Mouse (Mus musculus) neural tube, embryonic 13.5 days (tissue): Measurements from ENCODE around the gene Vamp9. TPM values are rescaled to one million over a fixed set of nuclear protein-coding genes. Genes with fewer than 3 reads are reported as not detected.

ENCODE experiments used
- ATAC-seq: fragments of 200-750 bp; cut with Nextera tagmentation; 2 replicates; pipeline ENCODE4 v1.8.0; 2017; ENCODE audit warnings: low read depth, mild to moderate bottlenecking, moderate TSS enrichment, moderate library complexity
- H3K27ac ChIP-seq: fragments of 300-500 bp; sonication (generic); replicated peaks from 2 replicates; pipeline ENCODE4 v1.5.1; 2015; ENCODE audit warnings: moderate library complexity, mild to moderate bottlenecking, inconsistent platforms
- H3K27me3 ChIP-seq: fragments of 300-500 bp; sonication (generic); 2 replicates; pipeline ENCODE4 v1.6.1; 2015; ENCODE audit warnings: mild to moderate bottlenecking, inconsistent platforms
- H3K36me3 ChIP-seq: fragments of 300-500 bp; sonication (generic); 2 replicates; pipeline ENCODE4 v1.6.1; 2015; ENCODE audit warnings: mild to moderate bottlenecking, inconsistent platforms
- H3K4me1 ChIP-seq: fragments of 300-500 bp; sonication (generic); replicated peaks from 2 replicates; pipeline ENCODE4 v1.6.1; 2015; ENCODE audit warnings: inconsistent platforms
- H3K4me2 ChIP-seq: fragments of 300-500 bp; sonication (generic); 2 replicates; pipeline ENCODE4 v1.6.1; 2015; ENCODE audit warnings: inconsistent platforms, mild to moderate bottlenecking, moderate library complexity
- H3K4me3 ChIP-seq: fragments of 300-500 bp; sonication (generic); 2 replicates; pipeline ENCODE4 v1.5.1; 2015; ENCODE audit warnings: mild to moderate bottlenecking, inconsistent platforms
- H3K9ac ChIP-seq: fragments of 300-500 bp; sonication (generic); 2 replicates; pipeline ENCODE4 v1.6.1; 2015; ENCODE audit warnings: moderate library complexity, mild to moderate bottlenecking, inconsistent platforms
- H3K9me3 ChIP-seq: fragments of 300-500 bp; sonication (generic); 2 replicates; pipeline ENCODE4 v1.6.1; 2016; ENCODE audit warnings: inconsistent platforms
- WGBS: fragments of 180-500 bp; shearing (Covaris S2); methylation state at CpG from one replicate; pipeline ENCODE4 v1.1.7; 2015; 5-methylcytosine and 5-hydroxymethylcytosine counted together
- polyA plus RNA-seq: library from polyadenylated mRNA; unstranded; fragments of >200 nt; fragmentation: Nextera tagmentation; extraction: Ambion mirVana; gene quantifications from 2 replicates; pipeline ENCODE4 v1.2.1, GENCODE M21; 2015

Gene Vamp9
- polyA plus RNA-seq, 1 experiment from 2014 or later, result 0.40 TPM

GRCm38 (mm10) chr5:99994166-99994565, 88.1 kb downstream of the Vamp9 start:
- H3K36me3 ChIP-seq, result no peaks in the 10 kb centered on the region
- H3K4me2 ChIP-seq, result no peak overlapping the region
- H3K4me1 ChIP-seq, result no peaks in the 10 kb centered on the region
- ATAC-seq, result no peak
- no peak overlapping the region for H3K9ac ChIP-seq
- no peaks in the 10 kb centered on the region for H3K27me3 ChIP-seq
- 0 out of 2 replicates have a peak, but pooled peaks cover 5% of the 10 kb centered on the region for H3K9me3 ChIP-seq
- 82% methylated on average over 3 of the region's 3 CpGs for WGBS
- no peak overlapping the region for H3K27ac ChIP-seq
- no peak overlapping the region for H3K4me3 ChIP-seq

DNA sequence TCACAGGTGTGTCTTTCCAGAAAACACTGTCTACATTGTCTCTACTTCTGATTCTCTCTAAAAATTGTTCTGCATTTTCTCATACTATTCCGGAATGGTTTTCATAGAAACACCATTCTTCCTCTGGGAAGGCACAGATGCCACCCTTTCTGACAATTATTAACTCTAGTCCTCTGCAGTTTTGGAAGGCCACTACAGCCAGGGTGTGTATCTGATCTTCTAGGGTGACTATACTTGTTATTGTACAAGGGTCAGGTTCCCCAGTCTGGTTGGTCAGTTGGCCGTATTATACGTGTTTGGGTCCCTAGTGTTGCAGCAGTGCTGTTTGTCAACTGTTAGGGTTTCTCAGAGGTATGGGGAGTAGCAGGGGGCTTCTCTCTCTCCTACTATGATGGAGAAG, 88.6 kb downstream of the Vamp9 start:
- WGBS, result 94% methylated on average over 3 of the region's 3 CpGs
- H3K36me3 ChIP-seq, result no peaks in the 10 kb centered on the region

GRCm38 (mm10) chr5:100000048-100000447, 94.0 kb downstream of the Vamp9 start:
- no peak for ATAC-seq
- no peak overlapping the region for H3K4me2 ChIP-seq
- H3K27me3 ChIP-seq, result no peaks in the 10 kb centered on the region
- H3K4me3 ChIP-seq, result no peak overlapping the region
- H3K36me3 ChIP-seq, result no peaks in the 10 kb centered on the region
- no peaks in the 10 kb centered on the region for H3K4me1 ChIP-seq
- no peak overlapping the region for H3K9ac ChIP-seq
- WGBS, result 79% methylated on average over 7 of the region's 7 CpGs
- no peak overlapping the region for H3K27ac ChIP-seq
- H3K9me3 ChIP-seq, result 0 out of 2 replicates have a peak, but pooled peaks cover 5% of the 10 kb centered on the region

More for the DNA sequence above, 88.6 kb downstream of the Vamp9 start:
- no peak for ATAC-seq
- no peak overlapping the region for H3K4me3 ChIP-seq
- no peaks in the 10 kb centered on the region for H3K4me1 ChIP-seq
- 0 out of 2 replicates have a peak, but pooled peaks cover 5% of the 10 kb centered on the region for H3K9me3 ChIP-seq
- H3K9ac ChIP-seq, result no peak overlapping the region
- no peaks in the 10 kb centered on the region for H3K27me3 ChIP-seq
- H3K27ac ChIP-seq, result no peak overlapping the region
- H3K4me2 ChIP-seq, result no peak overlapping the region

- no peaks in the 10 kb centered on the region for H3K27me3 ChIP-seq
- H3K4me3 ChIP-seq, result no peak overlapping the region
- 0 out of 2 replicates have a peak, but pooled peaks cover 5% of the 10 kb centered on the region for H3K9me3 ChIP-seq
- no peak overlapping the region for H3K27ac ChIP-seq
- no peak overlapping the region for H3K9ac ChIP-seq
- H3K4me2 ChIP-seq, result no peak overlapping the region
- H3K4me1 ChIP-seq, result no peaks in the 10 kb centered on the region
- H3K36me3 ChIP-seq, result no peaks in the 10 kb centered on the region
- ATAC-seq, result peak; percentile 32; the same call in 1 of the 2 replicates
- WGBS, result 58% methylated on average over 8 of the region's 8 CpGs
Observed at GRCm38 (mm10) chr5:100000500-100000899, 94.4 kb downstream of the Vamp9 start.

Other genes with a start within 250 kb of the Vamp9 start
- gene Rasgef1b, start 177.2 kb upstream of the Vamp9 start, polyA plus RNA-seq, result 66.1 and 71.5 TPM in 2 replicates
- 202 and 252 TPM in 2 replicates for gene Hnrnpd, start 72.7 kb downstream of the Vamp9 start, polyA plus RNA-seq
- gene 4930524J08Rik, start 72.8 kb downstream of the Vamp9 start, polyA plus RNA-seq, result 3.5 TPM in 2 replicates
- gene Hnrnpdl, start 133.4 kb downstream of the Vamp9 start, polyA plus RNA-seq, result 211 and 214 TPM in 2 replicates
- gene Enoph1, start 133.7 kb downstream of the Vamp9 start, polyA plus RNA-seq, result 38.9 and 42.9 TPM in 2 replicates